Mouse (Mus musculus) heart, embryonic 13.5 days (tissue): ENCODE data around the gene Klhl36. TPM values are rescaled to one million over a fixed set of nuclear protein-coding genes. Genes with fewer than 3 reads are reported as not detected.

Experiments used
- ATAC-seq: fragments of 200-750 bp; cut with Nextera tagmentation; 2 replicates; pipeline ENCODE4 v1.8.0; 2017; ENCODE audit warnings: moderate TSS enrichment; ENCODE audit not compliant: insufficient number of reproducible peaks, low FRiP score, low TSS enrichment; ENCODE audit errors: extremely low read depth
- H3K27ac ChIP-seq: fragments of 300-500 bp; sonication (generic); replicated peaks from 2 replicates; pipeline ENCODE4 v1.5.1; 2015; ENCODE audit warnings: moderate library complexity, mild to moderate bottlenecking, inconsistent platforms
- H3K27me3 ChIP-seq: fragments of 300-500 bp; sonication (generic); replicated peaks from 2 replicates; pipeline ENCODE4 v1.6.1; 2015; ENCODE audit warnings: mild to moderate bottlenecking, inconsistent platforms
- H3K36me3 ChIP-seq: fragments of 300-500 bp; sonication (generic); 2 replicates; pipeline ENCODE4 v1.6.1; 2015; ENCODE audit warnings: mild to moderate bottlenecking, inconsistent platforms
- H3K4me1 ChIP-seq: fragments of 300-500 bp; sonication (generic); 2 replicates; pipeline ENCODE4 v1.6.1; 2015; ENCODE audit warnings: inconsistent platforms
- H3K4me2 ChIP-seq: fragments of 300-500 bp; sonication (generic); 2 replicates; pipeline ENCODE4 v1.6.1; 2015; ENCODE audit warnings: inconsistent platforms, mild to moderate bottlenecking, moderate library complexity
- H3K4me3 ChIP-seq: fragments of 300-500 bp; sonication (generic); 2 replicates; pipeline ENCODE4 v1.5.1; 2015; ENCODE audit warnings: moderate library complexity, mild to moderate bottlenecking, inconsistent platforms
- H3K9ac ChIP-seq: fragments of 300-500 bp; sonication (generic); 2 replicates; pipeline ENCODE4 v1.6.1; 2015; ENCODE audit warnings: inconsistent platforms, mild to moderate bottlenecking, moderate library complexity
- H3K9me3 ChIP-seq: fragments of 300-500 bp; sonication (generic); 2 replicates; pipeline ENCODE4 v1.6.1; 2016; ENCODE audit warnings: inconsistent platforms
- WGBS: fragments of 180-500 bp; shearing (Covaris S2); methylation state at CpG from one replicate; pipeline ENCODE4 v1.1.7; 2015; ENCODE audit warnings: mixed read lengths; 5-methylcytosine and 5-hydroxymethylcytosine counted together
- polyA plus RNA-seq: library from polyadenylated mRNA; unstranded; fragments of >200 nt; fragmentation: Nextera tagmentation; extraction: Ambion mirVana; gene quantifications from 2 replicates; pipeline ENCODE4 v1.2.1, GENCODE M21; 2015

The Klhl36 gene
- 10.1 and 10.9 TPM in 2 replicates for polyA plus RNA-seq

GRCm38 (mm10) chr8:119861706-119862389 is at the start of gene Klhl36:
Klhl36 (plus strand) TSS chr8:119862266.
- Histone ChIP-seq H3K9me3 (no peaks in the 10 kb centered on the region), H3K27me3 (peaks cover 42% of the 10 kb centered on the region), H3K27ac (peak within 1 kb of the TSS; percentile 48), H3K36me3 (no peaks in the 10 kb centered on the region; the same call in 1 of the 2 replicates), H3K4me2 (peak within 1 kb of the TSS; percentile 97), H3K4me1 (peaks cover 16% of the 10 kb centered on the region), H3K9ac (peak within 1 kb of the TSS; percentile 90), H3K4me3 (peak within 1 kb of the TSS; percentile 89)
- ATAC-seq, result peak; percentile 95
- under 1% methylated on average over 35 of the region's 35 CpGs for WGBS

- peaks cover 33% of the 10 kb centered on the region for H3K4me1 ChIP-seq
- H3K9me3 ChIP-seq, result no peaks in the 10 kb centered on the region
- no peaks in the 10 kb centered on the region for H3K27me3 ChIP-seq
- H3K9ac ChIP-seq, result no peak overlapping the region
- 71% methylated on average over 12 of the region's 12 CpGs for WGBS
- no peak overlapping the region for H3K4me2 ChIP-seq
- peaks cover 21% of the 10 kb centered on the region; the same call in 1 of the 2 replicates for H3K36me3 ChIP-seq
- ATAC-seq, result no peak
- no peak overlapping the region for H3K4me3 ChIP-seq
- H3K27ac ChIP-seq, result 0 out of 2 replicates have a peak overlapping the region, but pooled peaks have one; percentile 36
Measured at GRCm38 (mm10) chr8:119812650-119813431, 49.2 kb upstream of the Klhl36 start.

GRCm38 (mm10) chr8:119816219-119816618 is 45.8 kb upstream of the Klhl36 start:
- Histone ChIP-seq H3K27ac (no peak overlapping the region), H3K9me3 (no peaks in the 10 kb centered on the region), H3K4me2 (no peak overlapping the region), H3K4me3 (no peak overlapping the region), H3K27me3 (no peaks in the 10 kb centered on the region), H3K4me1 (peaks cover 33% of the 10 kb centered on the region), H3K9ac (no peak overlapping the region), H3K36me3 (peaks cover 17% of the 10 kb centered on the region)
- no peak for ATAC-seq
- 76% methylated on average over 6 of the region's 6 CpGs for WGBS

- WGBS, result 52% methylated on average over 12 of the region's 12 CpGs
- Histone ChIP-seq H3K27me3 (no peaks in the 10 kb centered on the region), H3K4me2 (no peak overlapping the region), H3K9ac (no peak overlapping the region), H3K9me3 (no peaks in the 10 kb centered on the region), H3K4me1 (peaks cover 26% of the 10 kb centered on the region), H3K36me3 (peaks cover 30% of the 10 kb centered on the region), H3K4me3 (no peak overlapping the region), H3K27ac (no peak overlapping the region)
- no peak for ATAC-seq
Measured at GRCm38 (mm10) chr8:119817446-119817845, 44.6 kb upstream of the Klhl36 start.

GRCm38 (mm10) chr8:119819316-119819715 is 42.8 kb upstream of the Klhl36 start:
- Histone ChIP-seq H3K36me3 (peaks cover 32% of the 10 kb centered on the region), H3K4me2 (no peak overlapping the region), H3K4me3 (no peak overlapping the region), H3K9me3 (no peaks in the 10 kb centered on the region), H3K27me3 (no peaks in the 10 kb centered on the region), H3K4me1 (peaks cover 11% of the 10 kb centered on the region), H3K9ac (no peak overlapping the region), H3K27ac (no peak overlapping the region)
- 76% methylated on average over 7 of the region's 7 CpGs for WGBS
- no peak for ATAC-seq

- H3K36me3 ChIP-seq, result peaks cover 30% of the 10 kb centered on the region
- H3K4me3 ChIP-seq, result no peak overlapping the region
- no peaks in the 10 kb centered on the region for H3K9me3 ChIP-seq
- peaks cover 10% of the 10 kb centered on the region for H3K4me1 ChIP-seq
- H3K9ac ChIP-seq, result no peak overlapping the region
- no peak overlapping the region for H3K27ac ChIP-seq
- H3K27me3 ChIP-seq, result no peaks in the 10 kb centered on the region
- WGBS, result 84% methylated on average over 8 of the region's 8 CpGs
- no peak for ATAC-seq
- no peak overlapping the region for H3K4me2 ChIP-seq
Measured at GRCm38 (mm10) chr8:119819976-119820375, 42.1 kb upstream of the Klhl36 start.

- H3K36me3 ChIP-seq, result peaks cover 23% of the 10 kb centered on the region
- H3K9ac ChIP-seq, result no peak overlapping the region
- no peak overlapping the region for H3K4me3 ChIP-seq
- no peak overlapping the region for H3K4me2 ChIP-seq
- H3K27me3 ChIP-seq, result no peaks in the 10 kb centered on the region
- H3K4me1 ChIP-seq, result peaks cover 26% of the 10 kb centered on the region
- H3K27ac ChIP-seq, result no peak overlapping the region
- ATAC-seq, result no peak
- WGBS, result 83% methylated on average over 6 of the region's 6 CpGs
- H3K9me3 ChIP-seq, result no peaks in the 10 kb centered on the region
Measured at GRCm38 (mm10) chr8:119821691-119822090, 40.4 kb upstream of the Klhl36 start.

- Histone ChIP-seq H3K4me2 (no peak overlapping the region), H3K27ac (no peak overlapping the region), H3K4me1 (peaks cover 38% of the 10 kb centered on the region), H3K9ac (no peak overlapping the region), H3K4me3 (no peak overlapping the region), H3K9me3 (no peaks in the 10 kb centered on the region), H3K36me3 (peaks cover 23% of the 10 kb centered on the region), H3K27me3 (no peaks in the 10 kb centered on the region)
- ATAC-seq, result no peak
- WGBS, result 88% methylated on average over 9 of the region's 9 CpGs
Measured at GRCm38 (mm10) chr8:119823278-119823677, 38.8 kb upstream of the Klhl36 start.

- ATAC-seq, result no peak
Measured at GRCm38 (mm10) chr8:119824100-119824499, 38.0 kb upstream of the Klhl36 start.

GRCm38 (mm10) chr8:119824809-119825273 is 37.2 kb upstream of the Klhl36 start:
- H3K27ac ChIP-seq, result peak overlapping the region; percentile 46

More at GRCm38 (mm10) chr8:119824100-119824499, 38.0 kb upstream of the Klhl36 start:
- Histone ChIP-seq H3K9me3 (no peaks in the 10 kb centered on the region), H3K27me3 (no peaks in the 10 kb centered on the region), H3K9ac (no peak overlapping the region), H3K4me1 (peaks cover 46% of the 10 kb centered on the region), H3K36me3 (peaks cover 23% of the 10 kb centered on the region), H3K27ac (no peak overlapping the region), H3K4me2 (no peak overlapping the region), H3K4me3 (no peak overlapping the region)
- 65% methylated on average over 4 of the region's 4 CpGs for WGBS

GRCm38 (mm10) chr8:119825950-119826730 is 35.9 kb upstream of the Klhl36 start:
- Histone ChIP-seq H3K4me1 (peaks cover 62% of the 10 kb centered on the region), H3K27ac (peak overlapping the region; percentile 48)
- WGBS, result 55% methylated on average over 19 of the region's 19 CpGs

More at GRCm38 (mm10) chr8:119824809-119825273, 37.2 kb upstream of the Klhl36 start:
- Histone ChIP-seq H3K4me1 (peaks cover 50% of the 10 kb centered on the region), H3K4me2 (no peak overlapping the region), H3K9me3 (no peaks in the 10 kb centered on the region), H3K4me3 (no peak overlapping the region), H3K9ac (no peak overlapping the region), H3K27me3 (no peaks in the 10 kb centered on the region), H3K36me3 (peaks cover 23% of the 10 kb centered on the region)
- WGBS, result 60% methylated on average over 11 of the region's 11 CpGs
- ATAC-seq, result no peak

More at GRCm38 (mm10) chr8:119825950-119826730, 35.9 kb upstream of the Klhl36 start:
- H3K27me3 ChIP-seq, result no peaks in the 10 kb centered on the region
- H3K9ac ChIP-seq, result peak overlapping the region; percentile 33
- no peak overlapping the region for H3K4me2 ChIP-seq
- no peak overlapping the region for H3K4me3 ChIP-seq
- H3K9me3 ChIP-seq, result no peaks in the 10 kb centered on the region
- no peak for ATAC-seq
- peaks cover 16% of the 10 kb centered on the region for H3K36me3 ChIP-seq
